Mouse (Mus musculus) thymus, adult 2 months (tissue): ENCODE results near the gene Sec23b. TPM values are rescaled to one million over a fixed set of nuclear protein-coding genes. Genes with fewer than 3 reads are reported as not detected.
A peak's percentile ranks its signal among the peaks of the same experiment; 100 is the strongest.
"Not testable (repeated sequence)": the region's sequence is repeated elsewhere in the genome, so short reads cannot be mapped to it uniquely, and the experiment has no call there.

Experiments used
- DNase-seq: peaks from one replicate; pipeline ENCODE4 v3.0.0; 2021
- H3K27ac ChIP-seq: fragments of 200-500 bp; 2 replicates; pipeline ENCODE4 v1.5.1; 2012; ENCODE audit warnings: low read length, control low read depth; ENCODE audit not compliant: control insufficient read depth, insufficient read depth
- H3K27me3 ChIP-seq: fragments of 200-500 bp; 2 replicates; pipeline ENCODE4 v1.6.1; 2012; ENCODE audit warnings: mild to moderate bottlenecking, low read length, moderate library complexity, mixed read lengths; ENCODE audit not compliant: control insufficient read depth, insufficient read depth
- H3K36me3 ChIP-seq: fragments of 200-500 bp; 2 replicates; pipeline ENCODE4 v1.6.1; 2012; ENCODE audit warnings: mild to moderate bottlenecking, low read length, moderate library complexity; ENCODE audit not compliant: control insufficient read depth, insufficient read depth
- H3K4me1 ChIP-seq: fragments of 200-500 bp; replicated peaks from 2 replicates; pipeline ENCODE4 v1.6.1; 2012; ENCODE audit warnings: low read length; ENCODE audit not compliant: control insufficient read depth, insufficient read depth
- H3K4me3 ChIP-seq: fragments of 200-500 bp; 2 replicates; pipeline ENCODE4 v1.5.1; 2012; ENCODE audit warnings: mild to moderate bottlenecking, low read length, control low read depth, moderate library complexity; ENCODE audit not compliant: control insufficient read depth, insufficient read depth
- CTCF ChIP-seq: fragments of 200-500 bp; IDR thresholded peaks from 2 replicates; pipeline ENCODE4 v1.5.1; 2012; ENCODE audit warnings: mild to moderate bottlenecking, control low read depth, low read length, moderate library complexity, borderline replicate concordance; ENCODE audit not compliant: control insufficient read depth, poor library complexity, insufficient read depth; ENCODE audit errors: extremely low read depth
- POLR2A ChIP-seq: fragments of 200-500 bp; IDR thresholded peaks from 2 replicates; pipeline ENCODE4 v1.6.1; 2012; ENCODE audit warnings: mild to moderate bottlenecking, low read length, control low read depth, moderate library complexity; ENCODE audit not compliant: control insufficient read depth, poor library complexity, insufficient read depth; ENCODE audit errors: extremely low read depth
- WGBS: fragments of 180-500 bp; shearing (Covaris S2); methylation state at CpG from one replicate; pipeline ENCODE4 v1.1.7; 2018; 5-methylcytosine and 5-hydroxymethylcytosine counted together
- polyA plus RNA-seq: library from polyadenylated mRNA; depleted of rRNA; stranded (reverse); fragments of >200 nt; gene quantifications from 2 replicates; pipeline ENCODE4 v1.2.3, GENCODE M21; 2012

The Sec23b gene
- polyA plus RNA-seq, 1 experiment = 56.7 TPM

DNA sequence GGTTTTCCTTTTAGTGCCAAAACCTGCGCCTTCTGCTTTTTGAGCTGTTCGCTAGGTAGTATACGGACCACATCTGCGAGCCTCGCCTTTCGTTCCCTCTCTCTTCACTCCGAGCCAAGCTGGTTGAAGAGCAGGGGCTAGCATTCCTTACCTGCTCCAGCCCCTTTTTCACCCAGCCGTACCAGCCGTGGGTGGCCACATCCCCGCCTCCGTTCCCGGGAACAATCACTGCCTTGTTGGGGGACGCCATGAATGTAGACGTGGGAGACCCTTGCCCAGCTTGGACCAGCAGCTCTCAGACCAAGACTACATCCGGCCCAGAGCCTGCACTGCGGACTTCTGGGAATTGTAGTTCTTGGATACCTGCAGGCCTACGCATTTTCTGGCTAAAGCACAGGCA, 5.5 kb upstream of the Sec23b start, which contains the start of gene Rbbp9:
TSS of gene Rbbp9 (minus strand) at position 341 of the 400 bp plus-strand sequence.
- Histone ChIP-seq H3K36me3 (no peaks in the 10 kb centered on the region), H3K4me1 (no peaks in the 10 kb centered on the region), H3K27me3 (no peaks in the 10 kb centered on the region), H3K27ac (no peak within 1 kb of the TSS), H3K4me3 (peak within 1 kb of the TSS; percentile 53)
- DNase-seq = peak; percentile 59
- TF ChIP-seq POLR2A (no peak), CTCF (no peak)
- WGBS = 2% methylated on average over 17 of the region's 17 CpGs

DNA sequence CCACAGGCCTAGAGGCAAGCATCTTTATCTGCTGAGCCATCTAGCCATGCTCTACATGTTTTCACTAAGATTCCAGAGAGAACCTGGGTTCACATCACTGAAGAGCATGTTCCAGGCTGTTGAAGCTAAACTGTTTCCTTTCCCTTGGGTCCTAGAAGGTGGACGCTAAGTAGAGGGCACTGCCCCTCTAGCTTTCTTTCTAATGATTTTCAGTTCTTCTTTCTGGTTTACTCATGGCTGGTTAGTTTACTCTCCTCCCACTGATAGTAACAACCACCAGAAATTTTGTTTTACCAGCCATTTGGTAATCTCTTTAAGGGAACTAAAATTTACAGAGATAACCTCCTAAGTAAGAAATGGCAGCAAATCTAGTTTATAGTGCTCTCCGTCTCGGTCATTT, 2.1 kb upstream of the Sec23b start:
- TF ChIP-seq POLR2A (no peak), CTCF (no peak)
- no peak for DNase-seq
- Histone ChIP-seq H3K4me3 (no peak overlapping the region), H3K4me1 (no peaks in the 10 kb centered on the region), H3K27me3 (no peaks in the 10 kb centered on the region), H3K27ac (no peak overlapping the region), H3K36me3 (no peaks in the 10 kb centered on the region)
- WGBS = 98% methylated on average over 3 of the region's 3 CpGs

- TF ChIP-seq CTCF (no peak), POLR2A (no peak)
- Histone ChIP-seq H3K27me3 (no peaks in the 10 kb centered on the region), H3K4me1 (no peaks in the 10 kb centered on the region), H3K36me3 (no peaks in the 10 kb centered on the region), H3K27ac (peak overlapping the region; percentile 70), H3K4me3 (peak overlapping the region; percentile 95)
- DNase-seq = no peak
- 2% methylated on average over 14 of the region's 14 CpGs for WGBS
Measured at GRCm38 (mm10) chr2:144555286-144555819, 676 bp upstream of the Sec23b start.

DNA sequence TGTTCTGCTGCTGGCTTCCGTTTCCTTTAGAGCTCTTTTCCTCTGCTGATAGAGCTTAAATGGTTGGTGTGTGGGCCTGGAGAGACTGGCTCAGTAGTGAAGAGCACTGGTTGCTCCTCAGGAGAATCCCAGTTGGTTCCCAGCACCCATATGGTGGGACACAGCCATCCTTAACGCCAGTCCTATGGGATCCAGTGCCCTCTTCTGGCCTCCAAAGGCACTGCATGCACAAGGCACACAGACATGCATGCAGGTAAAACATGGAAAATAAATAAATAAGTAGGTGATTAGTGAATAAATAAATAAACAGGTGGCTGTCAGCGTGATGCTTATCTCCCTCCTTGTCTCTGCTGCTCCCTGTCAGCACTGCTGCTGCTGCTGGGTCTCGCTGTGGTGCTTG, 32.7 kb downstream of the Sec23b start:
- Histone ChIP-seq H3K27ac (no peak overlapping the region), H3K4me3 (no peak overlapping the region), H3K4me1 (no peaks in the 10 kb centered on the region), H3K36me3 (peaks cover 38% of the 10 kb centered on the region), H3K27me3 (no peaks in the 10 kb centered on the region)
- 93% methylated on average over 4 of the region's 4 CpGs for WGBS
- no peak for DNase-seq
- TF ChIP-seq POLR2A (no peak), CTCF (peak; percentile 37; the same call in 1 of the 2 replicates)

GRCm38 (mm10) chr2:144593036-144593435, 37.0 kb downstream of the Sec23b start:
- not testable (repeated sequence) for H3K27ac ChIP-seq, H3K4me1 ChIP-seq, H3K4me3 ChIP-seq, H3K36me3 ChIP-seq, H3K27me3 ChIP-seq, DNase-seq
- WGBS = 76% methylated on average over 8 of the region's 8 CpGs

- WGBS = under 1% methylated on average over 31 of the region's 31 CpGs
- Histone ChIP-seq H3K36me3 (no peaks in the 10 kb centered on the region), H3K27me3 (no peaks in the 10 kb centered on the region), H3K27ac (no peak within 1 kb of the TSS), H3K4me3 (peak within 1 kb of the TSS; percentile 67), H3K4me1 (peaks cover 4% of the 10 kb centered on the region)
- DNase-seq = peak; percentile 77
- no peak for TF ChIP-seq POLR2A
- TF ChIP-seq CTCF = no peak
Measured at GRCm38 (mm10) chr2:144593951-144594651, 38.1 kb downstream of the Sec23b start, which contains the start of gene Smim26. TSS of gene Smim26 (plus strand) at chr2:144594054.
